Mouse (Mus musculus): Measurements from ENCODE around the gene Pde4b. TPM values are rescaled to one million over a fixed set of nuclear protein-coding genes. Genes with fewer than 3 reads are reported as not detected.

Pde4b gene
- polyA plus RNA-seq, 1 experiment from 2014 or later: 11.0 TPM

DNA sequence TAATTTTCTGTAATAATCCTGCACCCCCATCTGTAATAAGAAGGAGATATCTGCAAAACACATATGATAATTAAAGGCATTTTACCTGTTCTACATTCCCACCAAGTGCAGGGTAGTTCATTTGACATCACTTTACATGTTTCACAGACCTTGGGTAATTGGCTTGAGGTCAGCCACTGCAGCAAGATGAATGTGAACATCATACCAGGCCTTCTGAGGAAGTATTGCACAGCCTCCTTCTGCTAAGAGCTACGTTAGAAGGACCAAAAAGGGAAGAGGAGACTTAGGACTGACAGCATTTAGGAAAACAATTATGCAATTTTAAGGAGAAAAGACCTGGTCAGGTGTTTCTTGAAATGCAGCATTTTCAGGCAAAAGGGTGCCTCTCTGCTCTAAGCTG lies 479.1 kb downstream of the Pde4b start:
- H3K9me3 ChIP-seq (ENCODE audit: control insufficient read depth, low read length): no peaks in the 10 kb centered on the region
- no peak for ATAC-seq
- WGBS: 42% methylated on average over 1 of the region's 1 CpGs
- no peaks in the 10 kb centered on the region for H3K36me3 ChIP-seq (ENCODE audit: control insufficient read depth, insufficient read depth, low read length)
- no peak overlapping the region for H3K4me3 ChIP-seq (ENCODE audit: low read length)
- no peak overlapping the region for H3K27ac ChIP-seq (ENCODE audit: low read length)
- no peaks in the 10 kb centered on the region for H3K27me3 ChIP-seq (replicated peaks; ENCODE audit: control insufficient read depth, insufficient read depth, low read length)
- H3K4me1 ChIP-seq (ENCODE audit: control insufficient read depth, insufficient read depth, low read length): peaks cover 29% of the 10 kb centered on the region
- no peak overlapping the region for H3K4me2 ChIP-seq (ENCODE audit: low read depth, low read length)
- H3K9ac ChIP-seq (ENCODE audit: low read depth, low read length): no peak overlapping the region

DNA sequence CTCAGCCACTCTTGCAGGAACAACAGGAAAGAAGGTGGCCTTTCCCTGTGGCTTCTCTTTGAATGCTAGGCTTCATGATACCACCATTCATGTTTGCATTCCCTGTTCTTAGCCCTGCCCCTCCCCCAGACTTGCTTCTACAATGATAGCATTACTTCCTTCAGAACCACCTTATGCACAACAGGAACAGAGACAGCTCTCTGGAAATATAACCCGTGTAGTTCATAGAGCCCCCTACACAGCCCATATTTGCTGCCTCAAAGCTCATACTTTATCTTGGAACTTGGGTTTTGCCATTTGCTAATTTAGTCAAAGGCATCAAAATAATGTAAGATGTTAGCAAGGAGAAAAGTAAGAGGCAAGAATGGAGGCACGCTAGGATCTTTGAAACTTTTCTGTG lies 479.8 kb downstream of the Pde4b start:
- no peak for ATAC-seq
- Histone ChIP-seq H3K27ac (ENCODE audit: low read length) (no peak overlapping the region), H3K4me3 (ENCODE audit: low read length) (no peak overlapping the region), H3K4me2 (ENCODE audit: low read depth, low read length) (no peak overlapping the region), H3K9ac (ENCODE audit: low read depth, low read length) (no peak overlapping the region), H3K4me1 (ENCODE audit: control insufficient read depth, insufficient read depth, low read length) (peaks cover 31% of the 10 kb centered on the region), H3K27me3 (replicated peaks; ENCODE audit: control insufficient read depth, insufficient read depth, low read length) (no peaks in the 10 kb centered on the region), H3K36me3 (ENCODE audit: control insufficient read depth, insufficient read depth, low read length) (no peaks in the 10 kb centered on the region), H3K9me3 (ENCODE audit: control insufficient read depth, low read length) (no peaks in the 10 kb centered on the region)
- 60% methylated on average over 2 of the region's 2 CpGs for WGBS

DNA sequence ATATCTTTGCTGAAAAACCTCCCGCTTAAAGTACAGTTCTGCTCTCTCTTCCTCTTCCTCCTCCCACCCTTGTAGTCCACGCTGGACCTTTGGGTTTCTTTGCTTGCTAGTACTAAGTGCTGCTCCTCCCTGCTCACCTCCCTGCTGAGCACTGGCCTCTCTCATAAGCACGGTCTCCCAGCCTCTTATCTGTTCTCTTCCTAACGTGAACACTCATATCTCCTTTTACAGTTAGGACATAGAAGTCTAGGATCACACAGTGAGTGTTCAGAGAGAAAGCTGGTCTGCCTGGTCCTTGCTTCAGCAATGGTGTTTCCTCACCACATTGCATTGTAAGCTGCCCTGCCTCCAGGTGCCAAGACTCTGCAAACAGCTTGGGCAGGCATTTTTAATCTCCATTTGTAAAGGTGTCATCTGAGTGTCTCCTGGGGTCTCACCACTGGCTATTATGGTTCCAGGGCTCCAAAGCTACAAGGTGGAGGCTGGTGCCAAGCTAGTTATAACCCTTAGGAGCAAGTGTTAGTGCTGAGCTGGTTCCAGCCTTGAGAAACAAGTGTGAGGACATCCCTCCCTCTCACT lies 480.4 kb downstream of the Pde4b start:
- Histone ChIP-seq H3K4me3 (ENCODE audit: low read length) (no peak overlapping the region), H3K4me1 (ENCODE audit: control insufficient read depth, insufficient read depth, low read length) (peaks cover 31% of the 10 kb centered on the region), H3K9me3 (ENCODE audit: control insufficient read depth, low read length) (no peaks in the 10 kb centered on the region), H3K4me2 (ENCODE audit: low read depth, low read length) (no peak overlapping the region), H3K27me3 (replicated peaks; ENCODE audit: control insufficient read depth, insufficient read depth, low read length) (no peaks in the 10 kb centered on the region), H3K9ac (ENCODE audit: low read depth, low read length) (no peak overlapping the region), H3K36me3 (ENCODE audit: control insufficient read depth, insufficient read depth, low read length) (no peaks in the 10 kb centered on the region), H3K27ac (ENCODE audit: low read length) (no peak overlapping the region)
- 30% methylated on average over 4 of the region's 4 CpGs for WGBS
- no peak for ATAC-seq

DNA sequence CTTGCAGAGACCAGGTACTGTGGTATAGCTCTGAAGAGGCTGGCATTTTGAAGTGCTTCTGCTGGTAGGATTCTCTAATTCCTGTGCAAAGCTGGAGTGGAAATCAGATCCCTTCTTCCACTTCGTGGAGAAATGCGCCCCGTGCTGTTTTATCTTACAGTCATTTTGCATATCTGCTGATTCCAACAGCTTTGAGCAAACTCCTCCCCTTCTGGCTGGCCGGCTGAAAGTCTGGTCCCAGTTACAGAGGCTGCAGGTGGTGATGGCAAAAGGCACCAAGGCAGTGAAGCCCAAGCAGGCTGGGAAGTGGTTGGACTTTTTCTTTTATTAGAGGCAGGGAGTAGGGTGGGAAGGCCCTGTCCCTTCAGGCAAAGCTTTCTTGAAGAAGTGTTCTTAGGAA lies 481.2 kb downstream of the Pde4b start:
- H3K4me3 ChIP-seq (ENCODE audit: low read length): no peak overlapping the region
- ATAC-seq: peak; percentile 37
- 5% methylated on average over 4 of the region's 4 CpGs for WGBS

DNA sequence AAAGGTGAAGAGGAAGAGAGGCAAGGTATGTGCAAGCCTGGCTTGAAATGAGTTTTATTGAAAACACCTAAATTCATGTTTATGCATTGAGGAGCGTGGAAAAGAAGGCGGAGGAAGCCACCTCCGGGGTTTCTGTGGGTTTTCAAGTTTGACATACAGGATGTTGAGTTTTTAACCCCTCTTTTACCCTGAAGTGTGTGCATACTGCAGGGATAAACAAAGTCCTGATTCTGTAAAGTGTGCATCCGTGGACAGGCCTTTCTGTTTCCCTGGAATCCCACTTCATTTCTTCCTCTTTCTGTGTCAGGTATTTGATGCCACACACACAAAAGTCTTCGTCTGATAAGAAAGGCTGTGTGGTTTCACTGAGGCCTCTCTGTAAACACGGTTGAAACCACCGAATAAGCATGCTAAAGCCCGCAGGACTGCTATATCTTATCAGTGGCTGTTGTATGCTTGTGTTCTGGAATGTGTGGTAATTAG lies 481.8 kb downstream of the Pde4b start:
- no peaks in the 10 kb centered on the region for H3K9me3 ChIP-seq (ENCODE audit: control insufficient read depth, low read length)
- peaks cover 31% of the 10 kb centered on the region for H3K4me1 ChIP-seq (ENCODE audit: control insufficient read depth, insufficient read depth, low read length)
- H3K36me3 ChIP-seq (ENCODE audit: control insufficient read depth, insufficient read depth, low read length): no peaks in the 10 kb centered on the region
- no peak overlapping the region for H3K9ac ChIP-seq (ENCODE audit: low read depth, low read length)
- 0 out of 2 replicates have a peak, but pooled peaks have one; percentile 4 for ATAC-seq
- WGBS: 13% methylated on average over 8 of the region's 8 CpGs
- H3K27me3 ChIP-seq (replicated peaks; ENCODE audit: control insufficient read depth, insufficient read depth, low read length): no peaks in the 10 kb centered on the region
- H3K4me3 ChIP-seq (ENCODE audit: low read length): no peak overlapping the region
- H3K27ac ChIP-seq (ENCODE audit: low read length): peak overlapping the region; percentile 72
- H3K4me2 ChIP-seq (ENCODE audit: low read depth, low read length): peak overlapping the region; percentile 15

More for the DNA sequence above, 481.2 kb downstream of the Pde4b start:
- H3K4me1 ChIP-seq (ENCODE audit: control insufficient read depth, insufficient read depth, low read length): peaks cover 31% of the 10 kb centered on the region
- H3K4me2 ChIP-seq (ENCODE audit: low read depth, low read length): peak overlapping the region; percentile 15
- 0 out of 2 replicates have a peak overlapping the region, but pooled peaks have one; percentile 26 for H3K9ac ChIP-seq (ENCODE audit: low read depth, low read length)
- H3K9me3 ChIP-seq (ENCODE audit: control insufficient read depth, low read length): no peaks in the 10 kb centered on the region
- H3K27me3 ChIP-seq (replicated peaks; ENCODE audit: control insufficient read depth, insufficient read depth, low read length): no peaks in the 10 kb centered on the region
- no peaks in the 10 kb centered on the region for H3K36me3 ChIP-seq (ENCODE audit: control insufficient read depth, insufficient read depth, low read length)
- H3K27ac ChIP-seq (ENCODE audit: low read length): peak overlapping the region; percentile 72

DNA sequence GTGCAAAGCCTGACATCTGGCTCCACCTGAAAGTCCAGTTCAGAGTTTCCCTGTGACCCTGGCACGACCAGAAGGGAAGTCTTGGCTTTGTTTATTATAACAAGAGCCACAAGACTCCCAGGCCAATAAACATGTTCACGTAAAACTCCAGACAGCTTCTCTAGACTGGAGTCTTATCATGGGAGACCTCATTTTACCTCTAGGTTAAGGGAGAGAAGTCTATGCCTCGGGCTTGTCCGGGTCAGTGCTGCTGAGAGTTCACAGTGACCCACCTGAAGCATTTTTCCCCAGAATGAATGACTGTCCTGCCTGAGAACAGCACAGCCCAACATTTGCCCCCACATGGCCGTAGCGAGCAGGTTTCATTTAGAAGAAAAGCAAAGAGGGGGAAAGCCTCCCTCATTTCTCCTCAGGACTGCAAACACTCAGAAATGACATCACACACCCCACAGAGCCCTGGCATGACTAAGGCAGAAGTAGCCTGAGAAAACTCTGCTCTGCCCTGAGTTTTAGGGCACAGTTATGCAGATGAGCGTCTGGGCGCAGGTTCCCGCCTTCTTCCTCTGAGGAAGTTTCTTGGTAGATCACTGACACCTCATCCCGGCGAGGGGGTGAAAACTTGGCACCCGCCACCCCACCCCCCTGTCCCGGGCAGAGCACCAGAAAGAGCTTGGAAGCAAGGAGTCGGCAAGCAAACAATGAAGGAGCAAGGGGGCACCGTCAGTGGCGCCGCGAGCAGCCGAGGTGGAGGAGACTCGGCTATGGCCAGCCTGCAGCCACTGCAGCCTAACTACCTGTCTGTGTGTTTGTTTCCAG lies 482.8 kb downstream of the Pde4b start:
- no peaks in the 10 kb centered on the region for H3K9me3 ChIP-seq (ENCODE audit: control insufficient read depth, low read length)
- peaks cover 31% of the 10 kb centered on the region for H3K4me1 ChIP-seq (ENCODE audit: control insufficient read depth, insufficient read depth, low read length)
- H3K9ac ChIP-seq (ENCODE audit: low read depth, low read length): peak overlapping the region; percentile 69
- no peaks in the 10 kb centered on the region for H3K27me3 ChIP-seq (replicated peaks; ENCODE audit: control insufficient read depth, insufficient read depth, low read length)
- WGBS: under 1% methylated on average over 20 of the region's 20 CpGs
- peak overlapping the region; percentile 85 for H3K27ac ChIP-seq (ENCODE audit: low read length)
- H3K4me3 ChIP-seq (ENCODE audit: low read length): peak overlapping the region; percentile 56
- no peaks in the 10 kb centered on the region for H3K36me3 ChIP-seq (ENCODE audit: control insufficient read depth, insufficient read depth, low read length)
- H3K4me2 ChIP-seq (ENCODE audit: low read depth, low read length): peak overlapping the region; percentile 79
- ATAC-seq: peak; percentile 77

DNA sequence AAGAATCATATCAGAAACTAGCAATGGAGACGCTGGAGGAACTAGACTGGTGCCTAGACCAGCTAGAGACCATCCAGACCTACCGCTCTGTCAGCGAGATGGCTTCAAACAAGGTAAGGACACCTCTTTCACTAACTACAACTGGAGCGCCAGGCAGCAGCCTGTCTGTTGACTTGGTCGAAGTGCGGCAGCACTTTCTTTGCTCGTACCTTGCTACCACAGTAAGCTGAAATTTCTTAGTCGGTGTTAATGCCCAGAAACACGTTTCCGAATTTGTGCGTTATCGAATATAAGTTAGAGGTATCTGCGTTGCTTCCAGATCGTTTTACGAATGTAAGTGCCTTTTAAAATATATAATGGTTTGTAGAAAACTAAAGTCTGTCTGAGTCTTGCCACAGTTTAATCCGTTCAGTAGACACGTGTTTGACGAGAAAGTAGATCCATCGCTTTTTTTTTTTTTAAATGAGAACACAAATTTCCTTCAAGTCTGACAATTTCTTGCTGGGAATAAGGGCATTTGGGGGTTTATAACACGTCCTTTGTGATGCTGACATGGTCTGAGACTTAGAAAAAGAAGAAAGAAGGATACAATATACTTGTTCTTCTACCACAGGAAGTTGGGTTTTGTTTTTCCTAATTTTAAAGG lies 483.5 kb downstream of the Pde4b start:
- Histone ChIP-seq H3K4me1 (ENCODE audit: control insufficient read depth, insufficient read depth, low read length) (peaks cover 31% of the 10 kb centered on the region), H3K27ac (ENCODE audit: low read length) (peak overlapping the region; percentile 85), H3K9me3 (ENCODE audit: control insufficient read depth, low read length) (no peaks in the 10 kb centered on the region), H3K4me2 (ENCODE audit: low read depth, low read length) (peak overlapping the region; percentile 79), H3K27me3 (replicated peaks; ENCODE audit: control insufficient read depth, insufficient read depth, low read length) (no peaks in the 10 kb centered on the region), H3K4me3 (ENCODE audit: low read length) (peak overlapping the region; percentile 56), H3K9ac (ENCODE audit: low read depth, low read length) (peak overlapping the region; percentile 69), H3K36me3 (ENCODE audit: control insufficient read depth, insufficient read depth, low read length) (no peaks in the 10 kb centered on the region)
- ATAC-seq: peak; percentile 51
- 2% methylated on average over 20 of the region's 20 CpGs for WGBS

DNA sequence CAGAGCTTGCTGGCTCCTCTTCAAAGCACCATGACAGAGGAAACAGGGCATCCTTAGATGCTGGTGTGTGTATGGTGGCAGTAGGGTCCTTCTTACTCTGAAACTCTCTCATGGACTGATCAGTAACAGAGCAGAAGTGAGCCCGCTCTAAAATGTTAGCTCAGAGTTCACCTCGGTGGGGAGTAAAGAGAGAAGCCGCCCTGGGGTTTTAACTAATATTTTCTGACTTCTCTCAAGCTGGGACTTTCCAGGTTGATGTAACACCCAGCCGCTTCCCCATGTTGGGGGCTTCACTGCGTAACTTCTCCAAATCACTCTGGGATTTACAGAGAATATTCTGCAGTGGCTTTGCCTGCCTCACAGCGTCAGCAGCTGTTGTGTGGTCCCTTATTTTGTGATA lies 484.7 kb downstream of the Pde4b start:
- no peaks in the 10 kb centered on the region for H3K36me3 ChIP-seq (ENCODE audit: control insufficient read depth, insufficient read depth, low read length)
- H3K9ac ChIP-seq (ENCODE audit: low read depth, low read length): peak overlapping the region; percentile 53
- WGBS: 65% methylated on average over 6 of the region's 6 CpGs
- H3K9me3 ChIP-seq (ENCODE audit: control insufficient read depth, low read length): no peaks in the 10 kb centered on the region
- peak overlapping the region; percentile 31 for H3K4me3 ChIP-seq (ENCODE audit: low read length)
- peaks cover 30% of the 10 kb centered on the region for H3K4me1 ChIP-seq (ENCODE audit: control insufficient read depth, insufficient read depth, low read length)
- no peak for ATAC-seq
- no peak overlapping the region; the same call in 1 of the 2 replicates for H3K27ac ChIP-seq (ENCODE audit: low read length)
- H3K4me2 ChIP-seq (ENCODE audit: low read depth, low read length): peak overlapping the region; percentile 38
- H3K27me3 ChIP-seq (replicated peaks; ENCODE audit: control insufficient read depth, insufficient read depth, low read length): no peaks in the 10 kb centered on the region

DNA sequence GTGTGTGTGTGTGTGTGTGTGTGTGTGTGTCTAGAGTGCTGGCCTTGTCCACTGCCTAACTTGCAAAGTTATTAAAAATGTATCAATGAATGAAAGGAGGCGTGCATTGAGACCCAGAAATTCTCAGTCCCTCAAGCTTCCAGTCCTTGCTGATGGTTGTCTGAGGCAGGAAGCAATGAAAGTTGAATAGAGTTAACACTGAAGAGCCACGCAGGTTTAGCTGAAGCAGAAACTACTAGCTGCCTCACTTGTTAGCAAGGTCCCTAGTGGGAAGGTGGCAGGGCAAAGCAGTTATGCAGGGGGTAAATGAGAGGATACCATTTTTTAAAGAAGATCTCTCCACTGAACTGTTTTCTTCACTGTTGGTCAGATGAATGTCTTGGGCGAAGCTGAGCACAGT lies 485.2 kb downstream of the Pde4b start:
- Histone ChIP-seq H3K9me3 (ENCODE audit: control insufficient read depth, low read length) (no peaks in the 10 kb centered on the region), H3K9ac (ENCODE audit: low read depth, low read length) (0 out of 2 replicates have a peak overlapping the region, but pooled peaks have one; percentile 6), H3K4me3 (ENCODE audit: low read length) (peak overlapping the region; percentile 31), H3K4me1 (ENCODE audit: control insufficient read depth, insufficient read depth, low read length) (peaks cover 24% of the 10 kb centered on the region), H3K27me3 (replicated peaks; ENCODE audit: control insufficient read depth, insufficient read depth, low read length) (no peaks in the 10 kb centered on the region), H3K27ac (ENCODE audit: low read length) (no peak overlapping the region), H3K4me2 (ENCODE audit: low read depth, low read length) (peak overlapping the region; percentile 38; the same call in 1 of the 2 replicates), H3K36me3 (ENCODE audit: control insufficient read depth, insufficient read depth, low read length) (no peaks in the 10 kb centered on the region)
- WGBS: 68% methylated on average over 3 of the region's 3 CpGs
- no peak for ATAC-seq
